Mouse (Mus musculus): ENCODE data around the gene Plekhg1. TPM values are rescaled to one million over a fixed set of nuclear protein-coding genes. Genes with fewer than 3 reads are reported as not detected.

The Plekhg1 gene
- polyA plus RNA-seq (2012; rRNA removed): 5.0 TPM in 2 replicates

DNA sequence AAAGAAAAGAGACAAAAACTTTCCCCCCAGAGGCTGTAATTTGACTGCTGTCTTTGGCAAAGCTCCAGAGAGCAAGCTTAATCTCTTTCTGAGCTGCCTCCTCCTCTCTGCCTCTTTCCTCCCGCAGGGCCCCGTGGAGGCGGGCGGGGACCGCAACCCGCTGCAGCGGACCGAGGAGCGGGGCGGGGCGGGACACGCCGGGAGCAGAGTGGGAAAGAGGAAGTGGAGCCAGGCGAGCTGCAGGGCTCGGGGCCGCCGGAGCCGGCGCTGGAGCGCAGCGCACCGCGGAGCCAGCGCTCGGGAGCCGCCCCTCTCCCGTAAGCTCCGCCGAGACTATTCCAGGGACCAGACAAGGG lies at the start of gene Plekhg1:
TSS of gene Plekhg1 (plus strand) at position 217 of the 356 bp plus-strand sequence.
- H3K36me3 ChIP-seq (ENCODE audit: control insufficient read depth, insufficient read depth, low read length): no peaks in the 10 kb centered on the region
- peaks cover 2% of the 10 kb centered on the region; the same call in 1 of the 2 replicates for H3K4me1 ChIP-seq (ENCODE audit: control insufficient read depth, insufficient read depth, low read length)
- peak within 1 kb of the TSS; percentile 71 for H3K27ac ChIP-seq (ENCODE audit: insufficient read depth, low read depth, low read length)
- TF ChIP-seq POLR2A (IDR thresholded peaks at IDR 0.05; ENCODE audit: low read depth, low read length): no peak
- TF ChIP-seq CTCF (conservative IDR thresholded peaks at IDR 0.05; ENCODE audit: insufficient read depth, insufficient read length, low read depth, low read length): 0 out of 2 replicates have a peak, but pooled peaks have one; percentile 18
- no peaks in the 10 kb centered on the region for H3K27me3 ChIP-seq (replicated peaks; ENCODE audit: control insufficient read depth, insufficient read depth, low read length)
- H3K4me3 ChIP-seq (ENCODE audit: insufficient read depth, low read depth, low read length): peak within 1 kb of the TSS; percentile 77
- peak; percentile 88 for DNase-seq
- WGBS: under 1% methylated on average over 28 of the region's 29 CpGs

DNA sequence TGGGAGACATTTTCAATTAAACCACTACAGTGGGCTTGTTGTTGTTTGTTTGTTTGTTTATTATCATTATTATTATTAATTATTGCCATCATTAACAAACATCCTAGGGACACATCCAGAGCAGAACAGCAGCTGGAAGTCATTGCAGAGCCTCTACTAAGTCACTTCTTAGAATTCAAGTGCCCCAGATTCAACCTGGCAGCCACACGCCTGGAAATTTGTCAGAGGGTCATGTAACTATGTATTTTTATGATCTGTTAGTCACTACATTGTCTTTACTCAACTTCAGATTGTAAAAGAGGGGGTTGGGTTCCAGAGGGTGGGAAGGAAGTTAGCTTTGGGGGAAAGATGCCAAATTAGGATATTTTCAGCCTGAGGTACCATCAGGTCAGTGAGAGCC lies 47.4 kb upstream of the Plekhg1 start:
- H3K36me3 ChIP-seq (ENCODE audit: control insufficient read depth, insufficient read depth, low read length): no peaks in the 10 kb centered on the region
- WGBS: 67% methylated on average over 1 of the region's 1 CpGs
- no peaks in the 10 kb centered on the region for H3K4me1 ChIP-seq (ENCODE audit: control insufficient read depth, insufficient read depth, low read length)
- H3K27ac ChIP-seq (ENCODE audit: insufficient read depth, low read depth, low read length): no peak overlapping the region
- H3K4me3 ChIP-seq (ENCODE audit: insufficient read depth, low read depth, low read length): no peak overlapping the region
- no peaks in the 10 kb centered on the region for H3K27me3 ChIP-seq (replicated peaks; ENCODE audit: control insufficient read depth, insufficient read depth, low read length)
- DNase-seq: no peak
- TF ChIP-seq POLR2A (IDR thresholded peaks at IDR 0.05; ENCODE audit: low read depth, low read length) (no peak), CTCF (conservative IDR thresholded peaks at IDR 0.05; ENCODE audit: insufficient read depth, insufficient read length, low read depth, low read length) (no peak)

DNA sequence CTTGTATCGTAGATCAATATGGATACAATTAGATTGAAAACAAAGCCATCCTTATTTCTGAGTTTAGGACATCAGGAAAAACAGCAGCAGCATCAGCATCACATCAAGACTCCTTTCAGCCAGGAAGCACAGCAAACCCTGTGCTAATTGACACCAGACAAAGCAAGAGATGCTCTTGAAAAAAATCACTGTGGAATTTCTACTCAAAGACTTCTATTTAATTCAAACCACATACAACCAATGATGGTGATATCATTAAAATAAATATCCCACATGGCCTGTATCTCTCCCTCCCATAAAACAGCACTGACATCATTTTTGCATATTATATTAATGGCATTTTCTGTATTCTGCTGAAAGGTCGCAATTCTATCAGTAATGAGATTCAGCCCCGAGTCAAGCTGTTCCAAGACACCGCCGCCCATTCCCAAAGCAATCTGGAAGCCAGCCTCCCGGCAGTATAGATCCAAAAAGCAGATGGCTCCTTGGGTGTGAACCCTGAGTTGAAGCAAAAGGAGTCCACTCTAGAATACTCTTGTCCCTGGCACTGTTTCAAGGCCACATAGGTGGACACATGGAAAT lies 46.4 kb upstream of the Plekhg1 start:
- Histone ChIP-seq H3K27ac (ENCODE audit: insufficient read depth, low read depth, low read length) (no peak overlapping the region), H3K4me1 (ENCODE audit: control insufficient read depth, insufficient read depth, low read length) (no peaks in the 10 kb centered on the region), H3K36me3 (ENCODE audit: control insufficient read depth, insufficient read depth, low read length) (no peaks in the 10 kb centered on the region), H3K27me3 (replicated peaks; ENCODE audit: control insufficient read depth, insufficient read depth, low read length) (no peaks in the 10 kb centered on the region), H3K4me3 (ENCODE audit: insufficient read depth, low read depth, low read length) (no peak overlapping the region)
- WGBS: 89% methylated on average over 6 of the region's 6 CpGs
- TF ChIP-seq CTCF (conservative IDR thresholded peaks at IDR 0.05; ENCODE audit: insufficient read depth, insufficient read length, low read depth, low read length) (no peak), POLR2A (IDR thresholded peaks at IDR 0.05; ENCODE audit: low read depth, low read length) (no peak)
- no peak for DNase-seq

DNA sequence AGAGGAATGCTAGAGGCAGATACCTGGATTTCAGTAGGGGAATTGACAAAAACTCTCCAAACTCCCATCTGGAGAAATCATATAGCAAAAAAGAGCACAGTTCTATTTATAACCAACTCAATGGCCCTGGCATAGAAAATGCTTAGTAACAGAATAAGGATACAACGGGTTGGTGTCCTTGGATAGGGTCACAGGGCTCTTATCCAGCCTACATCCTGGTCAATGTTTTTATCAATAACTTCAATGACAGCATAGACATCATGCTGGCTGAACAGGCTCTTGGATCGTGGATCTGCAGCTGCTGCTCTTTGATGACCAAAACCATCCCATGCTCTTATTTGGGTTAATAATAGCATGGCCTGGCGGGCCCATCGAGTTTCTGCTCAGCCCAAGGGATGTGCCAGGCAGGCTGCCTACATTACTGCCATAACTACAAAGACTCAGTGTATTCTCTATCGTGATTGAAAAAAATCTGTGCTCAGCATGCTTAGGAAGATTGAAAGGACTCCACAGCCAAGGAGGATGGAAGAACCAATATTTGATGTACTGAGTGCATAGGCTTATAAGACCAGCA lies 44.7 kb upstream of the Plekhg1 start:
- Histone ChIP-seq H3K36me3 (ENCODE audit: control insufficient read depth, insufficient read depth, low read length) (no peaks in the 10 kb centered on the region), H3K4me3 (ENCODE audit: insufficient read depth, low read depth, low read length) (no peak overlapping the region), H3K4me1 (ENCODE audit: control insufficient read depth, insufficient read depth, low read length) (no peaks in the 10 kb centered on the region), H3K27ac (ENCODE audit: insufficient read depth, low read depth, low read length) (no peak overlapping the region), H3K27me3 (replicated peaks; ENCODE audit: control insufficient read depth, insufficient read depth, low read length) (no peaks in the 10 kb centered on the region)
- DNase-seq: no peak
- no peak for TF ChIP-seq CTCF (conservative IDR thresholded peaks at IDR 0.05; ENCODE audit: insufficient read depth, insufficient read length, low read depth, low read length)
- TF ChIP-seq POLR2A (IDR thresholded peaks at IDR 0.05; ENCODE audit: low read depth, low read length): no peak
- 89% methylated on average over 5 of the region's 5 CpGs for WGBS

DNA sequence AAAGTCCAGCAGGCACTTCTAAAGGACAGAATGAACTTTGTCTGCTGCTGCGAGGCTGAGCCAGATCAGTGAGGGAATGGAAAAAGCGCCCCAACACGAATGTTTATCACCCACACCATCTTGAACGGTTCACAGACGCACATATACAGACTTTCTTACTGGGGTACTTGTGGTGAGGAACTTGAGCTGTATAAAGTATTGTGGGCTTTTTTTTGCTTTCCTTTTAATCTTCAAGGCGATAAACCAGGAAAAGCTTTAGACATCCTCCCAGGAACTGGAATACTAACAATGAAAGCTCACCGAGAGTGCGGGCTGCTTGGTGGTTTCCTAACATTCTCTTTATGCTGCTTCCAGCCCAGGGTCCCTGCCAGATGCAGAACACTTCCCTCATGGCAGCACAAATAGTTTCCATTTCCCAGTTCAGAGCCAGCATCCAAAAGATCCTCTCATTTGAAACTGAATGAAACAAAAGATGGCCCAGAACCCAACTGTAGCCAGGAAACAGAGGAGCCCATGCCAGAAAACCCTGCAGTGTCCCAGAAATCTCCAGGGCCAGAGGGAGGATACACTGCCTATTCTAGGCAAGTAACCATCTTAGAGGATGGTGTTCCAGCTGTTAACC lies 43.3 kb upstream of the Plekhg1 start:
- no peaks in the 10 kb centered on the region for H3K4me1 ChIP-seq (ENCODE audit: control insufficient read depth, insufficient read depth, low read length)
- no peaks in the 10 kb centered on the region for H3K36me3 ChIP-seq (ENCODE audit: control insufficient read depth, insufficient read depth, low read length)
- WGBS: 53% methylated on average over 8 of the region's 8 CpGs
- DNase-seq: peak; percentile 60
- H3K27ac ChIP-seq (ENCODE audit: insufficient read depth, low read depth, low read length): peak overlapping the region; percentile 37
- H3K4me3 ChIP-seq (ENCODE audit: insufficient read depth, low read depth, low read length): no peak overlapping the region
- no peaks in the 10 kb centered on the region for H3K27me3 ChIP-seq (replicated peaks; ENCODE audit: control insufficient read depth, insufficient read depth, low read length)
- no peak for TF ChIP-seq POLR2A (IDR thresholded peaks at IDR 0.05; ENCODE audit: low read depth, low read length)

DNA sequence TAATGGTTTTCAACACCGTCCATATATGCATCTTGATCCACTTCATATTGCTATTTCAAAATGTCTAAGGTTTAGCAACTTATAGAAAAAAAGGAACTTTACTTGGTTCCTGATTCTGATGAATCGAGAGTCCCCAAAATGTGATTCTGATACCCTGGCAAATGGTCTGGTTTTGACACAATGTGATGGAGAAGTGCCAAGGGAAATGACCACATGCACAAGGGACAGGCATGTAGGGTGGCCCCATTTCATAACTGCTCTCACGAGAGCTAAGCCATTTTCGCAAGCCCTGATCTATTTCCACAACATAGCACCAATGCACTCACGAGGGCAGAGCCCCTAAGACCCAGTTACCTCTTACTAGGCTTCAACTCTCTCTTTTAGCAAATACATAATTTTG lies 42.7 kb upstream of the Plekhg1 start:
- Histone ChIP-seq H3K4me3 (ENCODE audit: insufficient read depth, low read depth, low read length) (no peak overlapping the region), H3K36me3 (ENCODE audit: control insufficient read depth, insufficient read depth, low read length) (no peaks in the 10 kb centered on the region), H3K27ac (ENCODE audit: insufficient read depth, low read depth, low read length) (no peak overlapping the region; the same call in 1 of the 2 replicates), H3K27me3 (replicated peaks; ENCODE audit: control insufficient read depth, insufficient read depth, low read length) (no peaks in the 10 kb centered on the region), H3K4me1 (ENCODE audit: control insufficient read depth, insufficient read depth, low read length) (no peaks in the 10 kb centered on the region)
- WGBS: 81% methylated on average over 5 of the region's 5 CpGs
- DNase-seq: peak; percentile 11
- TF ChIP-seq POLR2A (IDR thresholded peaks at IDR 0.05; ENCODE audit: low read depth, low read length): no peak
- no peak for TF ChIP-seq CTCF (conservative IDR thresholded peaks at IDR 0.05; ENCODE audit: insufficient read depth, insufficient read length, low read depth, low read length)

DNA sequence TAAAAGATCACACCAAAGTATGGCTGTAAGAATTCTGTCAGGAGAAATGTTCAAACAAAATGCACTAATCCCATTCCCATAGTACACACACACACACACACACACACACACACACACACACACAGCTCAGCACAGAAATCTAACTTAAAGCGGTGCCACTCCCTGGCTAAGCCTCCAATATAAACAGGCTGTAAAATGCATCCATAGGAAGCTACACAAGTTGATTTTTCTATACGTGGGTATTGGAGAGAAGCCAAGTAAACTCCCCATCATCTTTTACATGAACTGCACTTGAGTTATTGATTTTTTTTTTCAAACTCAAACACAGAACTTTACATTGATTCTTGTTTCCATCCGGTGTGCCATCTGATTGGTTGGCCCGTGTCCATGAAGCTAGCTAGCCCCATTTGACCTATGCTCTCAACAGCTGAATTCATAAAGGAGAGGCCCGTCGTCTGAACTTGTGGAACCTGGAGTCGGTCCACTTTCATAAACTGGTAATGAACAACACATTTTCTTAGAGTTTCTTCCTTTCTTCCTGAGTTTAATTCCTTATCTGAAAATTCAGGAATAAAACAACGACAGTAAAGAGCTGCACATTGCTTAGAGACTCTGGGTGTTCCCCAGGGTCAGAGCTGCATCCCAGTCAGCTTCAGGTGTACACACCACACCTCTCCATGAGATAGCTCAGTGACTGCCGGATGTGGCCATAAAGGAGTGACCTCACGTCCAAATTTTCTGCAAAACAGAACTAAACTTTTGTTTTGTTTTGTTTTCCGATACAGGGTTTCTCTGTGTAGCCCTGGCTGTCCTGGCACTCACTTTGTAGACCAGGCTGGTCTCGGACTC lies 39.7 kb upstream of the Plekhg1 start:
- H3K36me3 ChIP-seq (ENCODE audit: control insufficient read depth, insufficient read depth, low read length): no peaks in the 10 kb centered on the region
- TF ChIP-seq POLR2A (IDR thresholded peaks at IDR 0.05; ENCODE audit: low read depth, low read length): no peak
- no peak for DNase-seq
- H3K4me3 ChIP-seq (ENCODE audit: insufficient read depth, low read depth, low read length): no peak overlapping the region
- H3K27ac ChIP-seq (ENCODE audit: insufficient read depth, low read depth, low read length): no peak overlapping the region
- H3K27me3 ChIP-seq (replicated peaks; ENCODE audit: control insufficient read depth, insufficient read depth, low read length): no peaks in the 10 kb centered on the region
- WGBS: 66% methylated on average over 12 of the region's 12 CpGs
- no peaks in the 10 kb centered on the region for H3K4me1 ChIP-seq (ENCODE audit: control insufficient read depth, insufficient read depth, low read length)

Measured in kidney, adult 2 months (tissue).